Comparison of ENCODE assay signal across 19 mouse cellular contexts in the genomic region with DNA sequence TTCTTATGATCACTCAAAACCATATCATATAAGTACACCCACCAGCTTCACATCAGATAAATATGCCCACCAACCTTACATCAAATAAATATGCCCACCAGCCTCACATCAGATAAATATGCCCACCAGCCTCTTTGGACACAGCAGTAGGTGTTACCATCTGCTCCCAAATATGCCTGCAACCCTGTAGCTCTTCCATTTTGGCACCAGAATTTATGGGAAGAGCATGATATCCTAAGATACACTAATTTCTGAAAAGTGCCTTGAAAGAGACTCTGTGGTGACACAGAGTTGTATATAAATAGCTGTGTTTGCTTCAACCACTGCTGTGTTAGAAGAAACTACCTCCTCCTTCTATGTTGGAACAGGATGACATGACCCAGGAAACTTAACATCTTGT.
DNase-seq lines count a peak whose midpoint lies in the region; ATAC-seq and TF ChIP-seq lines count a peak whose summit lies in the region.
"Had no signal": no experiment of that assay in that cellular context is flagged by ENCODE, and none has a peak within 500 bp of the region (broad histone marks: within the 10 kb centered on the region; RNA-seq: fewer than 3 reads in every experiment).

No protein-coding gene starts in this region.

- no peaks in the 10 kb centered on the region for H3K4me1 ChIP-seq in hindbrain, postnatal 0 days (ENCODE audit: insufficient read depth, low read length)
- H3K4me1 ChIP-seq in hindbrain, embryonic 16.5 days (ENCODE audit: control insufficient read depth, insufficient read depth, low read depth, low read length), result no peaks in the 10 kb centered on the region
- no peaks in the 10 kb centered on the region; the same call in 1 of the 2 replicates for H3K4me1 ChIP-seq in cerebellum, adult 2 months (ENCODE audit: control insufficient read depth, insufficient read depth, low read length)
- no peaks in the 10 kb centered on the region for H3K4me1 ChIP-seq in liver, postnatal 0 days (ENCODE audit: insufficient read depth)
- H3K4me1 ChIP-seq: forebrain, embryonic 15.5 days; heart, embryonic 13.5 days; limb, embryonic 15.5 days; liver, embryonic 15.5 days; neural tube, embryonic 12.5 days had no signal

- no peak for TF ChIP-seq EP300 in liver, postnatal 0 days (IDR thresholded peaks at IDR 0.05; ENCODE audit: low read depth)

- no peak for TF ChIP-seq POLR2A in brain, embryonic 14.5 days (IDR thresholded peaks at IDR 0.05; ENCODE audit: borderline replicate concordance, extremely low read depth, insufficient read depth, insufficient read length, poor library complexity, severe bottlenecking)
- TF ChIP-seq POLR2A in cerebellum, adult 2 months (IDR thresholded peaks at IDR 0.05; ENCODE audit: borderline replicate concordance, insufficient read depth, low read length), result no peak

- H3K4me2 ChIP-seq in hindbrain, postnatal 0 days (ENCODE audit: low read depth, low read length), result no peak overlapping the region
- no peak overlapping the region for H3K4me2 ChIP-seq in hindbrain, embryonic 16.5 days (ENCODE audit: low read length)
- no peak overlapping the region for H3K4me2 ChIP-seq in liver, postnatal 0 days (ENCODE audit: low read depth, low read length)
- H3K4me2 ChIP-seq: forebrain, embryonic 15.5 days; heart, embryonic 13.5 days; hindbrain, embryonic 14.5 days; limb, embryonic 15.5 days; liver, embryonic 15.5 days; midbrain, embryonic 11.5 days; neural tube, embryonic 12.5 days had no signal

- no peaks in the 10 kb centered on the region for H3K27me3 ChIP-seq in hindbrain, postnatal 0 days (ENCODE audit: insufficient read depth, low read length)
- no peaks in the 10 kb centered on the region for H3K27me3 ChIP-seq in hindbrain, embryonic 16.5 days (replicated peaks; ENCODE audit: control insufficient read depth, insufficient read depth, low read length)
- no peaks in the 10 kb centered on the region for H3K27me3 ChIP-seq in cerebellum, adult 2 months (ENCODE audit: control insufficient read depth, insufficient read depth, low read length)
- no peaks in the 10 kb centered on the region for H3K27me3 ChIP-seq in liver, postnatal 0 days (ENCODE audit: insufficient read depth, low read length)
- H3K27me3 ChIP-seq: forebrain, embryonic 15.5 days; heart, embryonic 13.5 days; limb, embryonic 15.5 days; liver, embryonic 15.5 days; neural tube, embryonic 12.5 days had no signal

- TF ChIP-seq CTCF in hindbrain, postnatal 0 days (IDR thresholded peaks at IDR 0.05; ENCODE audit: low read depth), result no peak
- TF ChIP-seq CTCF in brain, embryonic 14.5 days (IDR thresholded peaks at IDR 0.05; ENCODE audit: borderline replicate concordance, extremely low read depth, insufficient read depth, insufficient read length), result no peak
- TF ChIP-seq CTCF in cerebellum, adult 2 months (IDR thresholded peaks at IDR 0.05; ENCODE audit: borderline replicate concordance, insufficient read depth, low read depth, low read length), result no peak
- no peak for TF ChIP-seq CTCF in gastrocnemius, adult 2 months (IDR thresholded peaks at IDR 0.05)
- TF ChIP-seq CTCF in liver, postnatal 0 days (IDR thresholded peaks at IDR 0.05; ENCODE audit: low read depth), result no peak

- intact Hi-C loops in gastrocnemius, adult 2 months (cut with DNase I), result no loop called here

- peak; percentile 8 for DNase-seq in hindbrain, postnatal 0 days (ENCODE audit: low spot score)
- DNase-seq in brain, embryonic 14.5 days (ENCODE audit: low read depth), result peak; percentile 51
- peak; percentile 10 to 53 for DNase-seq in cerebellum, adult 2 months
- peak; percentile 4 to 26 for DNase-seq in cerebellum, postnatal 36 days
- no peak for DNase-seq in gastrocnemius, adult 2 months
- DNase-seq in liver, postnatal 0 days, result no peak
- no peak for DNase-seq in urinary bladder, postnatal 4 days (ENCODE audit: low spot score in 2 of 2)
- DNase-seq: heart, adult 11 months; thymus, postnatal 36 days had no signal

- no peaks in the 10 kb centered on the region for H3K36me3 ChIP-seq in hindbrain, postnatal 0 days (ENCODE audit: insufficient read depth, low read length)
- H3K36me3 ChIP-seq in hindbrain, embryonic 16.5 days (ENCODE audit: control insufficient read depth, insufficient read depth, low read length), result no peaks in the 10 kb centered on the region
- H3K36me3 ChIP-seq in liver, postnatal 0 days (replicated peaks; ENCODE audit: insufficient read depth, low read length), result no peaks in the 10 kb centered on the region
- H3K36me3 ChIP-seq: forebrain, embryonic 15.5 days; heart, embryonic 13.5 days; limb, embryonic 15.5 days; liver, embryonic 15.5 days; neural tube, embryonic 12.5 days had no signal

- ATAC-seq in hindbrain, postnatal 0 days, result no peak
- ATAC-seq in hindbrain, embryonic 16.5 days, result no peak
- ATAC-seq in liver, postnatal 0 days, result no peak
- ATAC-seq: intestine, postnatal 0 days; lung, postnatal 0 days had no signal

- H3K27ac ChIP-seq in hindbrain, postnatal 0 days, result no peak overlapping the region
- H3K27ac ChIP-seq in hindbrain, embryonic 16.5 days (ENCODE audit: low read depth, low read length), result no peak overlapping the region
- H3K27ac ChIP-seq in cerebellum, adult 2 months (ENCODE audit: insufficient read depth, low read length), result no peak overlapping the region
- no peak overlapping the region for H3K27ac ChIP-seq in gastrocnemius, adult 2 months
- no peak overlapping the region for H3K27ac ChIP-seq in liver, postnatal 0 days (ENCODE audit: low read depth)
- H3K27ac ChIP-seq: forebrain, embryonic 15.5 days; heart, embryonic 13.5 days; hindbrain, embryonic 14.5 days; limb, embryonic 15.5 days; liver, embryonic 15.5 days; neural tube, embryonic 12.5 days had no signal

- no peak overlapping the region for H3K9ac ChIP-seq in hindbrain, postnatal 0 days (replicated peaks; ENCODE audit: low read length)
- H3K9ac ChIP-seq in hindbrain, embryonic 16.5 days (ENCODE audit: low read depth, low read length), result no peak overlapping the region
- H3K9ac ChIP-seq in liver, postnatal 0 days (replicated peaks), result no peak overlapping the region
- H3K9ac ChIP-seq: forebrain, embryonic 15.5 days; heart, embryonic 13.5 days; hindbrain, embryonic 14.5 days; limb, embryonic 15.5 days; liver, embryonic 15.5 days; neural tube, embryonic 12.5 days had no signal

- no peaks in the 10 kb centered on the region for H3K9me3 ChIP-seq in hindbrain, postnatal 0 days (ENCODE audit: low read length)
- H3K9me3 ChIP-seq in hindbrain, embryonic 16.5 days (ENCODE audit: control insufficient read depth, low read length), result no peaks in the 10 kb centered on the region
- H3K9me3 ChIP-seq in liver, postnatal 0 days (ENCODE audit: low read length), result no peaks in the 10 kb centered on the region
- H3K9me3 ChIP-seq: forebrain, embryonic 15.5 days; heart, embryonic 13.5 days; limb, embryonic 15.5 days; liver, embryonic 15.5 days; neural tube, embryonic 12.5 days had no signal

- no peak overlapping the region for H3K4me3 ChIP-seq in hindbrain, postnatal 0 days (ENCODE audit: low read length)
- H3K4me3 ChIP-seq in hindbrain, embryonic 16.5 days (ENCODE audit: low read length), result no peak overlapping the region
- no peak overlapping the region for H3K4me3 ChIP-seq in cerebellum, adult 2 months (replicated peaks; ENCODE audit: insufficient read depth, low read depth, low read length)
- no peak overlapping the region for H3K4me3 ChIP-seq in gastrocnemius, adult 2 months
- H3K4me3 ChIP-seq in liver, postnatal 0 days (ENCODE audit: low read depth, low read length), result no peak overlapping the region
- H3K4me3 ChIP-seq: forebrain, embryonic 15.5 days; heart, embryonic 13.5 days; limb, embryonic 15.5 days; liver, embryonic 15.5 days; neural tube, embryonic 12.5 days had no signal

Comparison
In these comparisons a context has a peak if more than half of its experiments do, and no peak if none do; other contexts are left out.
1. DNase-seq: peak in hindbrain, postnatal 0 days (single experiment), brain, embryonic 14.5 days (single experiment), cerebellum, adult 2 months (2 of 2) and cerebellum, postnatal 36 days (2 of 2); none in gastrocnemius, adult 2 months (single experiment), liver, postnatal 0 days (single experiment) and urinary bladder, postnatal 4 days (0 of 2).